Mouse (Mus musculus) kidney, embryonic 15.5 days (tissue): ENCODE results near the gene Kdm5a. TPM values are rescaled to one million over a fixed set of nuclear protein-coding genes. Genes with fewer than 3 reads are reported as not detected.

Experiments used
- ATAC-seq: fragments of 200-750 bp; cut with Nextera tagmentation; replicated peaks from 2 replicates; pipeline ENCODE4 v1.8.0; 2017; ENCODE audit warnings: moderate TSS enrichment; ENCODE audit not compliant: low FRiP score
- H3K27ac ChIP-seq: fragments of 300-500 bp; sonication (generic); 2 replicates; pipeline ENCODE4 v1.5.1; 2015; ENCODE audit warnings: mild to moderate bottlenecking, inconsistent platforms
- H3K27me3 ChIP-seq: fragments of 300-500 bp; sonication (generic); 2 replicates; pipeline ENCODE4 v1.6.1; 2015; ENCODE audit warnings: inconsistent platforms
- H3K36me3 ChIP-seq: fragments of 300-500 bp; sonication (generic); 2 replicates; pipeline ENCODE4 v1.6.1; 2015; ENCODE audit warnings: inconsistent platforms
- H3K4me1 ChIP-seq: fragments of 300-500 bp; sonication (generic); 2 replicates; pipeline ENCODE4 v1.6.1; 2015; ENCODE audit warnings: inconsistent platforms
- H3K4me2 ChIP-seq: fragments of 300-500 bp; sonication (generic); 2 replicates; pipeline ENCODE4 v1.6.1; 2015; ENCODE audit warnings: moderate library complexity, mild to moderate bottlenecking, inconsistent platforms
- H3K4me3 ChIP-seq: fragments of 300-500 bp; sonication (generic); replicated peaks from 2 replicates; pipeline ENCODE4 v1.5.1; 2015; ENCODE audit warnings: mild to moderate bottlenecking, inconsistent platforms
- H3K9ac ChIP-seq: fragments of 300-500 bp; sonication (generic); 2 replicates; pipeline ENCODE4 v1.6.1; 2015; ENCODE audit warnings: mild to moderate bottlenecking, inconsistent platforms
- H3K9me3 ChIP-seq: fragments of 300-500 bp; sonication (generic); replicated peaks from 2 replicates; pipeline ENCODE4 v1.6.1; 2016; ENCODE audit warnings: inconsistent platforms
- WGBS: fragments of 180-500 bp; shearing (Covaris S2); methylation state at CpG from one replicate; pipeline ENCODE4 v1.1.7; 2015; ENCODE audit warnings: mixed read lengths; 5-methylcytosine and 5-hydroxymethylcytosine counted together
- polyA plus RNA-seq: library from polyadenylated mRNA; unstranded; fragments of >200 nt; fragmentation: Nextera tagmentation; extraction: Ambion mirVana; gene quantifications from 2 replicates; pipeline ENCODE4 v1.2.1, GENCODE M21; 2015

Gene Kdm5a
- polyA plus RNA-seq, result 47.6 and 50.3 TPM in 2 replicates

DNA sequence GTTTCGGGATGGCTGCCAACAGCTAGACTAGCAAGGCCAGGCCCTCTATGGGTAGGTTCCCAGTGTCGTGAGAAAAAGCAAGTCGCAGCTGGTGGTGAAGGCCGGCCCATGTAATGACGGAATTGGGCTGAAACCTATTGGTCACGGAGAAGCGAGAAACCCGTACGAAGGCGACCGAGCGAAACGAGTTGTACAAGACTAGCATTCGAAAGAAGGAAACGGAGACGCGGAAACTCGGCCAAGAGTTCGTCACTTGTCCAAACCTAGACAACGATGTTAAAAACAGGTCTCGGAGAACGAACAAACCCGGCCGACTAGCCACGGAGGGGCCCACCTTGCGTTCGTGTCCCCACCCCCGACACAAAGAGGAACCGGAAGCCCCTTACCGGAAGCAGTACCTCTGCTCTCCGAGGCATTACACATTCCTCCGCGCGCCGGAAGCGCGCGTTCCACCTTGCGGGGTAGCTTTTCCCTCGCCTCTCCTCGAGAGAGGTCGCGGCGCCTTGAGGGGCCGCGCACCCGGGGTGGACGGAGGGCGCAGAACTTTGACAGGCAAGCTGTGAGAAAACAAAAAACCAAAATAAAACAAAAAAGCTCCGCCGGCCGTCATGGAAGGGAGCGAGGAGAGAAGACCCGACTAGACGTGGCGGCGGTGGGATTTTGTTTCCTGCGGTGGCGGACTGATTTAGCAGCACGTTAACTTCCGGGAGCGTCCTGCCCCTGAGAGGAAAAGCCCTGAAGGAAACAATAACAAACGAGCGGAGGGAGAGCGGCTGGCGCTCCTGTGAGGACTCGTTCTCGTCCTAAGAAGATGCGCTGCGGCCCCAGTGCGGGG lies at the start of gene Kdm5a, which contains the start of gene Ccdc77:
Kdm5a (plus strand) TSS at position 437 of the 835 bp plus-strand sequence.
Ccdc77 (minus strand) TSS at position 687 of the 835 bp plus-strand sequence.
- no peaks in the 10 kb centered on the region for H3K9me3 ChIP-seq
- peak within 1 kb of the TSS; percentile 88 for H3K4me3 ChIP-seq
- H3K9ac ChIP-seq, result peak within 1 kb of the TSS; percentile 86
- peak within 1 kb of the TSS; percentile 70 for H3K4me2 ChIP-seq
- H3K36me3 ChIP-seq, result peaks cover 22% of the 10 kb centered on the region
- WGBS, result under 1% methylated on average over 71 of the region's 71 CpGs
- H3K4me1 ChIP-seq, result peaks cover 11% of the 10 kb centered on the region
- H3K27me3 ChIP-seq, result no peaks in the 10 kb centered on the region
- peak; percentile 97 for ATAC-seq
- peak within 1 kb of the TSS; percentile 98 for H3K27ac ChIP-seq

GRCm38 (mm10) chr6:120318303-120318940 lies 45.5 kb upstream of the Kdm5a start:
- no peaks in the 10 kb centered on the region for H3K9me3 ChIP-seq
- H3K4me3 ChIP-seq, result no peak overlapping the region
- H3K27me3 ChIP-seq, result no peaks in the 10 kb centered on the region
- no peak overlapping the region for H3K9ac ChIP-seq
- ATAC-seq, result no peak
- H3K4me2 ChIP-seq, result no peak overlapping the region
- H3K27ac ChIP-seq, result no peak overlapping the region
- H3K4me1 ChIP-seq, result no peaks in the 10 kb centered on the region
- H3K36me3 ChIP-seq, result peaks cover under 1% of the 10 kb centered on the region; the same call in 1 of the 2 replicates
- 81% methylated on average over 11 of the region's 11 CpGs for WGBS

DNA sequence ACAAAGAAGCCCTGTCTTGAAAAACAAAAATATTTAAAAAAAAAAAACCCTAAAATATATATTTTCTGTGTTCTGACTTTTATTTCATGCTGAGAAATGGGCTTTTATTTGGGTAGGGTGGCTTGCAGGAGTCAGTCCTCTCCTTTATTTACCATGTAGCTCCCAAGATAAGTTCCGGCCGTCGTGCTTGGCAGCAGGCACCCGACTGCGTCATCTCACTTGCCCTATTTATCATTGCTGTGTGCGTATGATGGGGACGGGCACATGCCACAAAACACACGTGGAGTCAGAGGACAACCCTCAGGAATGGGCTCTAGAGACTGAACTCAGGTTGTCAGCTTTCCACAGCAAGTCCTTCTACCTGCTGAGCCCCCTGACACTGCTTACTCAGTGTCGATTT lies 44.8 kb upstream of the Kdm5a start:
- Histone ChIP-seq H3K4me2 (no peak overlapping the region), H3K9ac (no peak overlapping the region), H3K4me1 (no peaks in the 10 kb centered on the region), H3K36me3 (peaks cover 7% of the 10 kb centered on the region; the same call in 1 of the 2 replicates), H3K9me3 (no peaks in the 10 kb centered on the region), H3K4me3 (no peak overlapping the region), H3K27ac (no peak overlapping the region), H3K27me3 (no peaks in the 10 kb centered on the region)
- no peak for ATAC-seq
- 89% methylated on average over 9 of the region's 9 CpGs for WGBS

DNA sequence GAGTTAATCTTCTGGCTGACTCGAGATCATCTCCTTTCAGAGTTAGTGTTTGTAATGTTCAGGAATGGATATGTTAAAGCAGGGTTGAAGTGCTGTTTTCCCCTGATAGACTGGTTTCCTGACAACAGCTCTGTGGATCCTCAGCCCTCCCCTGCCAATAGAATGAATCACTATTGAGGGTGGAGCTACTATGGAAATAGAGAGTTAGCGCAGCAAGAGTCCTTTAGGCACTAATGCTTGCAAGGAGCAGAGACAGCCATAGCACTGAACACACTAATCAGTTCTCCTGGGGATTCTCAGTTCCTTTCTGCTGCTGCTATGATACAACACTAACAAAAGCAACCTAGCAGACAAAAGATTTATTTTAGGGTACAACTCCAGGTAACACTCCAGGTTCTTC lies 43.6 kb upstream of the Kdm5a start:
- H3K36me3 ChIP-seq, result peaks cover 17% of the 10 kb centered on the region
- no peaks in the 10 kb centered on the region for H3K9me3 ChIP-seq
- no peak overlapping the region for H3K4me3 ChIP-seq
- ATAC-seq, result no peak
- no peaks in the 10 kb centered on the region for H3K27me3 ChIP-seq
- no peaks in the 10 kb centered on the region for H3K4me1 ChIP-seq
- H3K9ac ChIP-seq, result no peak overlapping the region
- no peak overlapping the region for H3K27ac ChIP-seq
- 83% methylated on average over 2 of the region's 2 CpGs for WGBS
- no peak overlapping the region for H3K4me2 ChIP-seq

DNA sequence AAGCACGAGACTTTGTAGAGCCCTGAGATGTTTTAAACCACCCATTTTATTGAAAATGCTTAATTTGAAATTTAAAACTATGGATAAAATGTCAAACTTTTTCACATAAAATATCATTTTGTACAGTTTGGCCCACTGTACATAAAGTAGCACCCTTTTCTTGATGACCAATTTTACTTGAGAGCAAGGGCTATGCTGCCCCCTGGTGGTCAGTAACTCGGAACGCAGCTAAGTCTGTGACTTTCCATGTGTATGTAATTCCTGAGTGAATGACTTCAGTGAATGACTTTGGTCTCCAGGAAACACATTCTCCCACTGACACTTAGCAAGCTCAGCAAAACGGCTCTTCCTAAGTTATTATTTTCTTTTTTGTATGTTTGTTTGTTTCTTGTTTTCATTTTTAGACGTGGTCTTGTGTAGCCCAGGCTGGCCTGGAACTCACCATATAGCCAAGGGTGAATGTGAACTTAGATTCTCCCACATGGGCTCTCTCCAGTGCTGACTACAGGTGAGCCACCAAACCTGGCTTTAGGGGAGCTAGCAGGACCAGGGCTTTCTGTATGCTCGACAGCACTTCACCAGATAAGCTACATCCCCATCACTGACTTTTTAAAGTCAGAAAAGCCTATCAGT lies 39.5 kb upstream of the Kdm5a start:
- H3K36me3 ChIP-seq, result peaks cover 37% of the 10 kb centered on the region
- ATAC-seq, result no peak
- no peak overlapping the region for H3K4me2 ChIP-seq
- no peak overlapping the region for H3K4me3 ChIP-seq
- no peaks in the 10 kb centered on the region for H3K4me1 ChIP-seq
- H3K9ac ChIP-seq, result no peak overlapping the region
- H3K27me3 ChIP-seq, result no peaks in the 10 kb centered on the region
- WGBS, result 32% methylated on average over 6 of the region's 6 CpGs
- H3K9me3 ChIP-seq, result no peaks in the 10 kb centered on the region
- H3K27ac ChIP-seq, result no peak overlapping the region

GRCm38 (mm10) chr6:120332351-120332750 lies 31.6 kb upstream of the Kdm5a start:
- Histone ChIP-seq H3K27ac (no peak overlapping the region), H3K4me2 (no peak overlapping the region), H3K4me1 (no peaks in the 10 kb centered on the region), H3K4me3 (no peak overlapping the region), H3K36me3 (peaks cover 91% of the 10 kb centered on the region), H3K9me3 (no peaks in the 10 kb centered on the region), H3K27me3 (no peaks in the 10 kb centered on the region), H3K9ac (no peak overlapping the region)
- WGBS, result 80% methylated on average over 2 of the region's 2 CpGs
- ATAC-seq, result no peak

DNA sequence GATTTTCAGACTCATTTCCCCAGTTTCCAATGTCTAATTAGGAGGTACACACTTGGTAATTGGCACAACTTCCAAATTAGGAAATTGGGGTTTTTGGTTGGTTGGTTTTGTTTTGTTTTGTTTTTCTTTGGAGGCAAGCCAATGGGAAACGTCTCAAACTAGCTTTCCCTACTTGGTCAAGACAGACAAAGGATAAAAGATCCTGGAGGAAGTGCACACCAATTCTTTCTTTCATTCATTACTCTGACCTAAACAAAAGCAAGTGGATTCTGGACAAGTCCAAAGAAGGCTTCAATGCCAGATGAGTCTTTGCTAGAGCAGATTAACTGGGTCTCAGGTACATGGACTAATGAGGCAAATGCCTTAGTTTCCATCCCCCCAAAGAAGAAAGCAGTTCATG lies 19.9 kb upstream of the Kdm5a start:
- 48% methylated on average over 1 of the region's 1 CpGs for WGBS
- peaks cover 93% of the 10 kb centered on the region for H3K36me3 ChIP-seq

GRCm38 (mm10) chr6:120349018-120349417 lies 14.9 kb upstream of the Kdm5a start:
- no peaks in the 10 kb centered on the region for H3K27me3 ChIP-seq
- H3K9ac ChIP-seq, result no peak overlapping the region
- ATAC-seq, result no peak
- WGBS, result 85% methylated on average over 3 of the region's 3 CpGs
- H3K4me1 ChIP-seq, result no peaks in the 10 kb centered on the region
- H3K4me2 ChIP-seq, result no peak overlapping the region
- no peaks in the 10 kb centered on the region for H3K9me3 ChIP-seq
- H3K36me3 ChIP-seq, result peaks cover 83% of the 10 kb centered on the region
- H3K27ac ChIP-seq, result no peak overlapping the region
- H3K4me3 ChIP-seq, result no peak overlapping the region

More for the DNA sequence above, 19.9 kb upstream of the Kdm5a start:
- Histone ChIP-seq H3K27me3 (no peaks in the 10 kb centered on the region), H3K9ac (no peak overlapping the region), H3K27ac (no peak overlapping the region), H3K4me2 (no peak overlapping the region), H3K9me3 (no peaks in the 10 kb centered on the region), H3K4me1 (no peaks in the 10 kb centered on the region), H3K4me3 (no peak overlapping the region)
- ATAC-seq, result no peak

GRCm38 (mm10) chr6:120356478-120356877 lies 7.4 kb upstream of the Kdm5a start:
- H3K4me3 ChIP-seq, result peak overlapping the region; percentile 55
- peak overlapping the region; percentile 52 for H3K9ac ChIP-seq
- H3K9me3 ChIP-seq, result no peaks in the 10 kb centered on the region
- peaks cover 18% of the 10 kb centered on the region for H3K36me3 ChIP-seq
- ATAC-seq, result no peak
- peak overlapping the region; percentile 89 for H3K27ac ChIP-seq
- no peaks in the 10 kb centered on the region for H3K27me3 ChIP-seq
- 28% methylated on average over 5 of the region's 5 CpGs for WGBS
- H3K4me1 ChIP-seq, result peaks cover 12% of the 10 kb centered on the region
- H3K4me2 ChIP-seq, result peak overlapping the region; percentile 61

DNA sequence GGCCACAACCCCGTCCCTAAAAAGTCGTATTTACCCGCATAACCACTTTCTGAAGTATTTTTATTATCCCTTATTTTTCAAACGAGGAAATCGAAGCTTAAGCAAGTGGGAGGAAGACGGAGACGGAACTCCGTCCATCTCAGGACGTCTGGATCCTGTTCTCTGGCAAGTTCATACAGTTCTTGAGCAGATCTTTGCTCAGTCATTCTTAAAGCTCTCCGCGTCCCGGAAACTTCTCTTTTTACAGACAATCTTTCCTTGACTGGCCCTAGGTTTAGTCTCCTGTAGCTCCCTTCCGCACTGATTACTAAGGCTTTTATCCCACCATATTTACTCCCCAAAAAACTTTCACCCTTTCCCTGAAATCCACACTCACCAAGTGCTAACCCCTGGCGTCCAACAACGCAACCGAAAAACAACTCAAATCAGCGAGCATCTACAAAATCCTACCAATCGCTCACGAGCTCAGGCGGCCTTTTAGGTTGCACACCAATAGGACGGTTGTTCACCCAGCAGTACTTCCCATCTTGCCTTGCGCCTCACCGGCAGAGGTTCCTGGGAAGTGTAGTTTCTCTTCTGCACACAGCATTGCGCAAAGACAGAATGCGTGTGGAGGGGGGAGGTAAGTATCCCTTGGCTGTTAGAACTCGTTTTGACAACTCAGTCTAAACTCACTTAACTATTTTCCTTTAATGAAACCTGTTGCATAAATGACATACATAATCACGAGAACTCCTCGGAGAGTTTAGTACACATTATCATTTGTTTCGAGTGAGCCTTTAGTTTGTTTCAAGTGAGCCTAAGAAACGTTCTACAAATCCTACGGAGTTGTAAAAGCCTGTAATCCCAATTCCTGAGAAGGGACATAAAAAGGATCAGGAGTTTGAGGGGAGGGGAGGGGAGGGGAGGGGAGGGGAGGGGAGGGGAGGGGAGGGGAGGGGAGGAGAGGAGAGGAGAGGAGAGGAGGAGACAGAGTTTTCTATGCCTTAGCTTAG lies 6.7 kb upstream of the Kdm5a start:
- H3K4me3 ChIP-seq, result peak overlapping the region; percentile 55
- H3K27ac ChIP-seq, result peak overlapping the region; percentile 89
- H3K4me2 ChIP-seq, result peak overlapping the region; percentile 61
- no peaks in the 10 kb centered on the region for H3K9me3 ChIP-seq
- peaks cover 12% of the 10 kb centered on the region for H3K4me1 ChIP-seq
- no peaks in the 10 kb centered on the region for H3K27me3 ChIP-seq
- ATAC-seq, result peak; percentile 99
- H3K36me3 ChIP-seq, result peaks cover 12% of the 10 kb centered on the region
- H3K9ac ChIP-seq, result peak overlapping the region; percentile 52
- under 1% methylated on average over 31 of the region's 31 CpGs for WGBS

- Histone ChIP-seq H3K4me2 (no peak overlapping the region), H3K4me3 (no peak overlapping the region), H3K9me3 (no peaks in the 10 kb centered on the region), H3K4me1 (peaks cover 15% of the 10 kb centered on the region), H3K27me3 (no peaks in the 10 kb centered on the region), H3K36me3 (peaks cover 4% of the 10 kb centered on the region), H3K27ac (no peak overlapping the region), H3K9ac (no peak overlapping the region)
- no peak for ATAC-seq
- WGBS, result 99% methylated on average over 2 of the region's 2 CpGs
Measured at GRCm38 (mm10) chr6:120362124-120362523, 1.8 kb upstream of the Kdm5a start.
